Mouse (Mus musculus) lung, adult 2 months (tissue): ENCODE data around the gene Slc25a40. TPM values are rescaled to one million over a fixed set of nuclear protein-coding genes. Genes with fewer than 3 reads are reported as not detected.

Source experiments
- DNase-seq: peaks from one replicate; pipeline ENCODE4 v3.0.0; 2022
- H3K4me1 ChIP-seq: fragments of 200-500 bp; 2 replicates; pipeline ENCODE4 v1.6.1; 2011; ENCODE audit warnings: low read length; ENCODE audit not compliant: control insufficient read depth, insufficient read depth
- H3K4me3 ChIP-seq: fragments of 200-500 bp; replicated peaks from 2 replicates; pipeline ENCODE3; 2011; ENCODE audit warnings: low read depth, mild to moderate bottlenecking, control low read depth, low read length; ENCODE audit errors: extremely low read depth
- CTCF ChIP-seq: fragments of 200-500 bp; IDR thresholded peaks from 2 replicates; pipeline ENCODE4 v1.5.1; 2011; ENCODE audit warnings: mild to moderate bottlenecking, low read length, control low read depth; ENCODE audit not compliant: insufficient read depth
- POLR2A ChIP-seq: fragments of 200-500 bp; IDR thresholded peaks from 2 replicates; pipeline ENCODE4 v1.6.1; 2011; ENCODE audit warnings: low read depth, mild to moderate bottlenecking, control low read depth, low read length, borderline replicate concordance; ENCODE audit errors: extremely low read depth
- WGBS: fragments of 180-500 bp; shearing (Covaris S2); methylation state at CpG from one replicate; pipeline ENCODE4 v1.1.7; 2018; 5-methylcytosine and 5-hydroxymethylcytosine counted together
- polyA plus RNA-seq: library from polyadenylated mRNA; depleted of rRNA; stranded (reverse); fragments of >200 nt; gene quantifications from 2 replicates; pipeline ENCODE4 v1.2.3, GENCODE M21; 2012; rRNA removed

Gene Slc25a40
- 1.5 and 2.2 TPM in 2 replicates for polyA plus RNA-seq

GRCm38 (mm10) chr5:8422157-8422931 is at the start of gene Slc25a40, which contains the start of gene Dbf4:
Slc25a40 (plus strand) TSS chr5:8422850.
Dbf4 (minus strand) TSS chr5:8422716.
- TF ChIP-seq POLR2A (peak; percentile 70; the same call in 1 of the 2 replicates), CTCF (no peak)
- DNase-seq = peak; percentile 90
- WGBS = under 1% methylated on average over 93 of the region's 93 CpGs
- H3K4me3 ChIP-seq = peak within 1 kb of the TSS; percentile 87
- H3K4me1 ChIP-seq = no peaks in the 10 kb centered on the region; the same call in 1 of the 2 replicates

DNA sequence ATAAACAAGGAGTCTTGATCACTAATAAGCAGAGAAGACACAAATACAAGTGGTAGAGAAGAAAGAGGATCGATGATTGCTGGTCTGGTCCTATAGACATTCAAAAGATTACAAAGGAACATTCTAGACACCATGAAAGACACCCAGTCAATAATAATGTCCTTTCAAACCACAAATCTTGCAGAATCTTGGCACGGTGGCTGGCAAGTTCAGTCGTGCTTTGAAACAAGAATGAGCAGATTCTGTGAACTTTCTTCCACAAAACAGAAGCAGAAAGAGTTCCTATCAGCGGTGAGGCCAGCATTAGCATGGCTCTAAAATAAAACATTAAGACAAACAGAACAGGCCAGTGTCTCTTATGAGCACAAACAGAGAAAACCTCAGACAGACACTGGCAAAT is 49.2 kb upstream of the Slc25a40 start:
- no peaks in the 10 kb centered on the region for H3K4me1 ChIP-seq
- no peak for DNase-seq
- TF ChIP-seq CTCF (no peak), POLR2A (no peak)
- WGBS = 80% methylated on average over 4 of the region's 4 CpGs
- no peak overlapping the region for H3K4me3 ChIP-seq

GRCm38 (mm10) chr5:8374297-8374906 is 48.2 kb upstream of the Slc25a40 start:
- H3K4me3 ChIP-seq = no peak overlapping the region
- 74% methylated on average over 5 of the region's 5 CpGs for WGBS
- no peaks in the 10 kb centered on the region for H3K4me1 ChIP-seq
- TF ChIP-seq POLR2A (no peak), CTCF (no peak)
- DNase-seq = no peak

- WGBS = 84% methylated on average over 1 of the region's 1 CpGs
- no peak overlapping the region for H3K4me3 ChIP-seq
Measured at GRCm38 (mm10) chr5:8393891-8394583, 28.6 kb upstream of the Slc25a40 start.

GRCm38 (mm10) chr5:8397587-8398249 is 24.9 kb upstream of the Slc25a40 start:
- Histone ChIP-seq H3K4me1 (no peaks in the 10 kb centered on the region), H3K4me3 (no peak overlapping the region)
- TF ChIP-seq CTCF (no peak), POLR2A (no peak)
- WGBS = 96% methylated on average over 13 of the region's 13 CpGs
- DNase-seq = no peak

More at GRCm38 (mm10) chr5:8393891-8394583, 28.6 kb upstream of the Slc25a40 start:
- TF ChIP-seq POLR2A (no peak), CTCF (no peak)
- no peaks in the 10 kb centered on the region for H3K4me1 ChIP-seq
- DNase-seq = no peak

- DNase-seq = no peak
- H3K4me3 ChIP-seq = no peak overlapping the region
- 83% methylated on average over 4 of the region's 4 CpGs for WGBS
- no peaks in the 10 kb centered on the region for H3K4me1 ChIP-seq
- TF ChIP-seq POLR2A = no peak
- TF ChIP-seq CTCF = no peak
Measured at GRCm38 (mm10) chr5:8408746-8409145, 13.9 kb upstream of the Slc25a40 start.

GRCm38 (mm10) chr5:8416683-8417413 is 5.8 kb upstream of the Slc25a40 start:
- TF ChIP-seq CTCF (no peak), POLR2A (no peak)
- Histone ChIP-seq H3K4me3 (no peak overlapping the region), H3K4me1 (no peaks in the 10 kb centered on the region)
- DNase-seq = no peak
- WGBS = 75% methylated on average over 3 of the region's 3 CpGs

DNA sequence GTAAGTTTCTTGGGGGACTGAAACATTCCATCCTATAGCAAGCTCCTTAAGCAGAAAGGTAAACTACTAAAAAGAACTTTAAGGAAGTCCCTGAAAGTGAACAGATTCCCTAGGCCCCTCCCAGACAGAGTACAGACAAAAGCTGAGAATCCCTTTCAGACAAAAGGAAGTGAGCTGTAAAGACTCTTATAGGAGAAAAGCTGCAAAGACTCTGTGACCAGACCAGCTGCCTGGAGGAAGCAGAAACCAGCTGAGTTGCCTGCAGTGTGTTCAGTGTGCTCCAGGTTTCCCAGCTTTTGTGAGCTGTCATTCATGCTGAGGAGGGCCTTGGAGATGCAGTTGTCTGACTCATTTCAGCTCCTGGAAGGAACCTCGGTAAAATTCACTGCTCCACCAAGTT is 5.2 kb upstream of the Slc25a40 start:
- TF ChIP-seq CTCF = no peak
- no peak for TF ChIP-seq POLR2A

GRCm38 (mm10) chr5:8421424-8421823 is 1.2 kb upstream of the Slc25a40 start:
- H3K4me3 ChIP-seq = no peak overlapping the region
- no peaks in the 10 kb centered on the region; the same call in 1 of the 2 replicates for H3K4me1 ChIP-seq
- no peak for DNase-seq
- 6% methylated on average over 3 of the region's 3 CpGs for WGBS
- no peak for TF ChIP-seq CTCF
- no peak for TF ChIP-seq POLR2A

More for the DNA sequence above, 5.2 kb upstream of the Slc25a40 start:
- Histone ChIP-seq H3K4me1 (no peaks in the 10 kb centered on the region), H3K4me3 (no peak overlapping the region)
- DNase-seq = no peak
- WGBS = 44% methylated on average over 1 of the region's 1 CpGs
